Mouse (Mus musculus) erythroblast, embryonic 14.5 days (primary cell): ENCODE measurements around the gene 1700001O22Rik. TPM values are rescaled to one million over a fixed set of nuclear protein-coding genes. Genes with fewer than 3 reads are reported as not detected.

Source experiments
- H3K27me3 ChIP-seq: 2 replicates; pipeline ENCODE4 v1.6.1; 2012; ENCODE audit warnings: inconsistent platforms; ENCODE audit not compliant: control insufficient read depth
- H3K36me3 ChIP-seq: 2 replicates; pipeline ENCODE4 v1.6.1; 2012; ENCODE audit warnings: mild to moderate bottlenecking, inconsistent platforms; ENCODE audit not compliant: control insufficient read depth
- H3K4me1 ChIP-seq: 2 replicates; pipeline ENCODE4 v1.6.1; 2012; ENCODE audit warnings: inconsistent platforms; ENCODE audit not compliant: control insufficient read depth
- H3K4me3 ChIP-seq: replicated peaks from 2 replicates; pipeline ENCODE3; 2012; ENCODE audit warnings: moderate library complexity, mild to moderate bottlenecking, inconsistent platforms
- H3K9me3 ChIP-seq: 2 replicates; pipeline ENCODE4 v1.6.1; 2012; ENCODE audit warnings: low read length, inconsistent platforms, mixed read lengths; ENCODE audit not compliant: control insufficient read depth
- GATA1 ChIP-seq: IDR thresholded peaks from 2 replicates; pipeline ENCODE4 v1.6.1; 2012; ENCODE audit warnings: low read length, inconsistent platforms, mixed read lengths
- TAL1 ChIP-seq: IDR thresholded peaks from 3 replicates; pipeline ENCODE4 v1.6.1; 2012; ENCODE audit warnings: low read length, inconsistent platforms, mixed read lengths
- polyA plus RNA-seq: library from polyadenylated mRNA; stranded (reverse); fragments of >175 nt; gene quantifications from 2 replicates; pipeline ENCODE4 v1.2.3, GENCODE M21; 2012

1700001O22Rik gene
- polyA plus RNA-seq, result not detected in 2 replicates

DNA sequence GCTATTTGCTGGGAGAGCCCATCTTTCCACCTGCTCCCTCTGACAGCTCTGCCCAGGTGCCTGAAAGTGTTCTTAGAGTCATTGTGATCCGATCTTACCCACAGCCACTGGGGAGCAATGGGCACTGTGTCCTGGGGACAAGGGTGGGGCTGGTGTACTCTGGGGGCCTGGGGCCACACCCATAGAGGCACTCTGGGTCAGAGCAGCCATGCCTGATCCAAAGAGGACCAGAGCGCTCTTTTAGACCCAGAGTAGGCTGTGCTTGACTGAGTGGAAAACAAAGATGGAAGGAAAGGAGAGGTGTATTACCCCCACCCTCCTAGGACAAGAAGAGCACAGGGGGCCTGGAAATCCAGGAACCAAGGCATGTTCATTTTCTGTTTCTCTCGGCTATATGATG is at the start of gene 1700001O22Rik:
1700001O22Rik (minus strand) TSS at position 58 of the 400 bp plus-strand sequence.
- TF ChIP-seq GATA1, result no peak
- TF ChIP-seq TAL1, result no peak
- Histone ChIP-seq H3K4me1 (peaks cover 21% of the 10 kb centered on the region), H3K27me3 (peaks cover 82% of the 10 kb centered on the region), H3K9me3 (peaks cover 9% of the 10 kb centered on the region; the same call in 1 of the 2 replicates), H3K4me3 (no peak within 1 kb of the TSS), H3K36me3 (no peaks in the 10 kb centered on the region)

DNA sequence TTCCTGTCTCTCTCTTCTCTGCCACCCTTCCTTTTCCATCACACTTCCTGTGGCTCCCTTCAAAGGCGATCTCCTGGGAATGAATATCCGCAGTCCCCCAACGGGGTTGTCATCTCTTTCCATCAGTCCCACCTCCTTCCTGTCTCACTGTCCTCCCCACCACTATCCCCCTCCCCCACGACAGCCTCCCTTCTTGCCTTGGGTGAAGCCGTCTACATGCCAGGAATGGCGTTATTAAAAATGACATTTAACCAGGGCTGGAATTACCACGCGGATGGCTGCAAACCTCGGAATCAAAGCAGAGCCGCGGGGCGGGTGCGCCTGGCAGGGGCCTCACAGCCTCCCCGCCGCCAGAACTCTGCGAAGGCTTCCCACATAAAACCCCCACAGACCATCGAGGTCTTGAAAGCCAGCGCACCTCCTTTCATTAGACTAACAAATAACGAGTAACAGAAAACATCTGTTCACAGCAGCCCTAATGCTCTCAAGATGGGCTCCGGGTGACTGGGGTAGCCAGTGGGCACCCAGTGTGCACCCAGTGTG is 49.4 kb upstream of the 1700001O22Rik start:
- Histone ChIP-seq H3K4me3 (no peak overlapping the region), H3K4me1 (no peaks in the 10 kb centered on the region), H3K9me3 (no peaks in the 10 kb centered on the region), H3K36me3 (no peaks in the 10 kb centered on the region), H3K27me3 (peaks cover 16% of the 10 kb centered on the region)
- TF ChIP-seq TAL1 (no peak), GATA1 (no peak)

DNA sequence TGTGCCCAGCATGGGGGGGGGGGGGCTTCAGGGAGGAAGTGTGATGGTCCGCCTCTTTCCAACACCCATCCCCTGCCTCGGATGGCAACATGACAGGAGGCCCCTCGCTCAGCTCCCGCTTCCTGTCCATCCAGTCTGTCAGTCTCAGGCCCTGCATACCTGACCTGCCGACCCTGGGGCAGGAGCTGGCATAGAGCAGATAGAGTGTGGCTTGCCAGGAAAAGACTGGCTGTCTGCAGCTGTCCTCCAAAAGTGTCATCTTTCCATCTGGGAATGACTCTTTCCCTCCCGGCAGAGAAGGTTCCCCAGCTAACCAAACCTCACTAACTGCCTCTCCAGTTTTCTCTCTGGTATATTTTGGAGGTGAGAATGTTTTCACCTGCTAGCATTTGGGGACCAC is 47.1 kb upstream of the 1700001O22Rik start:
- H3K36me3 ChIP-seq, result no peaks in the 10 kb centered on the region
- TF ChIP-seq TAL1, result no peak
- TF ChIP-seq GATA1, result no peak
- H3K27me3 ChIP-seq, result peaks cover 39% of the 10 kb centered on the region
- no peaks in the 10 kb centered on the region for H3K9me3 ChIP-seq
- no peaks in the 10 kb centered on the region for H3K4me1 ChIP-seq
- H3K4me3 ChIP-seq, result no peak overlapping the region

DNA sequence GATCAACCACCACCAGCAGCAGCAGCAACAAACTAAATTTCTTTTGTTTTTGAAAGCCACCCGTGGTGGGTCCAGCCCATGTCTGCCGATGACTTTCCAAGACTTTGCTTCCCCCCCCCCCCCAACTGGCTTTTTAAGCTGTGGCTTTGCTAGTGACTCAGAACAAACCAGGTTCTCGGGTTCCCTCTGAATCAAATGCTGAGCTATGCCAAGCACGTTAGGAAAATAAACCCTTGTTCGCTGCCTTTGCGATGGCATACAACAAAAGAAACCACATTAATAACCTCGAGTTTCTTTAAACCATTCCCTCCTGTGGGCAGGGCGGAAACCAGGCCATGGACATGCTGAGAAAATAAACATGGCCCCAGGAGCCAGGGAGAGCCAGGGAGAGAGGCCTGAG is 44.7 kb upstream of the 1700001O22Rik start:
- H3K4me3 ChIP-seq, result no peak overlapping the region

DNA sequence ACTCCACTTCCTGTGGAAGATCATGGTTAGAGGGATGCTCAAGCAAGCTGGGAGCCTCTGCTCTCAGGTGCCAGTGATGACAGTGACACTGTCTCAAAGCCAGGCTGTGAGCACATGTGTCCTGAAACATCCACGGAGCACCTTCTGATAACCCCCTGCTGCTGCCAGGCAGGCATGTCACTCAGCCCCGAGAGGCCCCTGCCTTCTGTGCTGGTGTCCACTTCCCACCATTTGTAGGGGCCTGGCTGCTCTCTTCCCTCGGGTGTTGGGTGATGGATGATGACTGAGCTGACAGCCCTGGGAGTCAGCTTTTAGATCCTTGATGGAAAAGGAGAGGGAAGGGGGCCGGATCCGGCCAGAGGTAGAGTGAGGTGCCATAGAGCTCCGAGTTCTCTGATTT is 43.3 kb upstream of the 1700001O22Rik start:
- Histone ChIP-seq H3K27me3 (peaks cover 66% of the 10 kb centered on the region), H3K36me3 (no peaks in the 10 kb centered on the region), H3K4me3 (no peak overlapping the region), H3K9me3 (no peaks in the 10 kb centered on the region), H3K4me1 (no peaks in the 10 kb centered on the region)
- TF ChIP-seq GATA1, result no peak
- no peak for TF ChIP-seq TAL1

More for the DNA sequence above, 44.7 kb upstream of the 1700001O22Rik start:
- Histone ChIP-seq H3K27me3 (peaks cover 62% of the 10 kb centered on the region), H3K4me1 (no peaks in the 10 kb centered on the region), H3K36me3 (no peaks in the 10 kb centered on the region), H3K9me3 (no peaks in the 10 kb centered on the region)
- TF ChIP-seq GATA1, result no peak
- no peak for TF ChIP-seq TAL1

DNA sequence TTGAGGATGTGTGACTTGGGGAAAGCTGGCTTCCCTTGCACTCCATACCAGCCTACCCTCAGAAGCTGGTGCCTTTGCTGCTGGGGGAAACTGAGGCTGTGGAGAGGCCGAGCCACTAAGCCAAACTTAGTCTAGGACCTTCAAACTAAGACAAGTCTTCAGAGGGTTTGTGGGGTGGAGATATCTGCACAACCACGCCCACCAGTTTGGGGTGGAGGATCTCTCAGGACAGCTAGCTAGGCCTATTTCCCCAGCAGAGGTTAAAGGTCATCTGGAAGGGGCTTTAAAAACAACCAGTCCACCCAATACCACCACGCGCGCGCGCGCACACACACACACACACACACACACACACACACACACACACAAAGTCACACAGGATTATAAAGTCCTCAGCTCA is 42.8 kb upstream of the 1700001O22Rik start:
- no peaks in the 10 kb centered on the region for H3K4me1 ChIP-seq
- no peaks in the 10 kb centered on the region for H3K9me3 ChIP-seq
- H3K27me3 ChIP-seq, result peaks cover 70% of the 10 kb centered on the region
- H3K4me3 ChIP-seq, result no peak overlapping the region
- TF ChIP-seq TAL1, result no peak
- no peak for TF ChIP-seq GATA1
- H3K36me3 ChIP-seq, result no peaks in the 10 kb centered on the region

DNA sequence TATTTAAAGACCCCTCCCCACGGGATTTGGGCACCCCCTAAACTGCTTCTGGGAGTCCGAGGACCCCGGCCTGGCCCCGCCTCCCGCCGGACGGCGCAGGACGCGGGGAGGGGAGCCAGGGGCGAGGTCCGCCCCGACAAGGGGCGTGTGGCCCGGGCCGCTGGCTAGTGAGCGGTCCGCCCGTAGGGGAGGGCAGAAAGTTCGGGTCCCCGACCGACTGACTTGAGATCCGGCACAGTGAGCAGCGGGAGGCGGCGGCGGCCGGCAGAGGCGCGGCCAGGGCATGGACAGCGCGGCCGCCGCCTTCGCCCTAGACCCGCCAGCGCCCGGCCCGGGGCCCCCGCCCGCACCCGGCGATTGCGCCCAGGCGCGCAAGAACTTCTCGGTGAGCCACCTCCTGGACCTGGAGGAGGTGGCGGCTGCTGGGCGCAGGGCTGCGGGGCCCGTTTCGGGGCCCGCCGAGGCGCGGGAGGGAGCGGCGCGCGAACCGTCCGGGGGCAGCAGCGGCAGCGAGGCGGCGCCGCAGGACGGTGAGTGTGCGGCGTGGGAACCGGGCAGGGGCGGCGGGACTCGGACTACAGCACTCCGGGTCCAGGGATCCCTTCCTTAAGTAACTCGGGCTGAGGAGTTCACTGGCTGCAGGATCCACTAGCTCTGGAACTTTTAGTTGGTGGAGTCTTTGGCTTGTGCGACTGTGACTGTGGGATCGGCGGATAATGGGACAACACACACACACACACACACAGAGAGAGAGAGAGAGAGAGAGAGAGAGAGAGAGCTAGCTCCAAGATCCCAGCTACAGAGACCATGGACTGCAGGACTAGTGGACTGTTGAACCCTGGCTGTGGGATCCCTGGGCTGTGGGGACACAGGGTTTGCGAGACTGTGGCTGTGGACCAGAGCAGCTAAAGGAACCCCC is 42.0 kb upstream of the 1700001O22Rik start:
- H3K9me3 ChIP-seq, result no peaks in the 10 kb centered on the region
- H3K27me3 ChIP-seq, result peaks cover 70% of the 10 kb centered on the region
- H3K36me3 ChIP-seq, result no peaks in the 10 kb centered on the region
- no peaks in the 10 kb centered on the region for H3K4me1 ChIP-seq
- TF ChIP-seq TAL1 (no peak), GATA1 (no peak)
- no peak overlapping the region for H3K4me3 ChIP-seq

DNA sequence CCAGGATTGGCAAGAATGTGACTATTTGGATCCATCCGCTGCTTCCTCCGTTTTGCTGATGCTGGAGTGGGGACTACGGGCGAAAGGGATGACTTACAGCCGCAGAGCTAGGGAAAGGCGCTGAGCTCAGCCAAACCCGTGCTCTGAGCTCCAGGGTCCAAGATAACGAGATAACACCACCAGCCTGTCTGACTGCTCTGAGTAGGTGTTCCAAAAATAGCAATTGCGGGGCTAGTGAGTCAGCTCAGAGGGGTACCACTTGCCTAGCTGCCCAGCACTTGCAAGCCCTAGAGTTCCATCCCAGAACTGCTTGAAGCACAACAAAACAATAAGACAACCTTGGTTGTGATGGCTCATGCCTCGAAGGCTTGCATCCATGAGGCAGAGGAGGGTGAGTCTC is 39.2 kb upstream of the 1700001O22Rik start:
- H3K27me3 ChIP-seq, result peaks cover 72% of the 10 kb centered on the region
- no peaks in the 10 kb centered on the region for H3K36me3 ChIP-seq
- no peaks in the 10 kb centered on the region for H3K9me3 ChIP-seq

DNA sequence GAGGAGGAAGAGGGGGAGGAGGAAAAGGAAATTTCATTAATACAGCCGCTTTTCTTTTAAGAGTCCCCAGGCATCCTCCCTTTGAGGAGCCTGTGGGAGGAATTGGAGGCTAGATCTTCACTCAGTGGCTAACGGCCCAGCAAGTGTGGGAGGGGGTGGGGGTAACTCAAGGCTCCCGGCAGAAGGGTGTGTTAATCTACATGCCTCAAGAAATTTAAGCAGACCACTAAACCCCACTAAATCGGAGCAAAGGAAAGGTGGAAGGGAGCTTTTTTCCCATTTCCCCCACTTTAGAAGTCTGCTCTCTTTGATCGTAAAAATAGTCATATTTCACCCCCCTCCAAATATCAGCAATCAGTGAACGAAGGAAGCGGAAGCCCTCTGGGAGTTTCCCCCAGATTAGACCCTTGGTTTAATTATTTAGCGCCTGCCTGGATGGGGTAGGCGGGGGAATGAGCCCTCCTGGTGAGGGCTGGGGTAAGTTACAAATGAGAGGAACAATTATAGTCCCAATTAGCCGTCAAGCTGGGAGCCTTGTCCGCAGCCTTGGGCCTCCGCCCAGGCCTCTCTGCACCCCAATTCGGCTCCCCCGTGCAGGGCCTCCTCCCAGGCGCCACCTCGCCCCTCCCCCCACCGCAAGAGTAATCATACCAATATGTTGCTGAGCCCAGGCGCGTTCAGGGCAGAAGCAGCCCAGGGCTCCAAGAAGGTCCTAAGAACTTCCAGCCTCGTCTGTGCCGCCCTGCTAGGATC is 33.0 kb upstream of the 1700001O22Rik start:
- Histone ChIP-seq H3K9me3 (no peaks in the 10 kb centered on the region), H3K27me3 (peaks cover 21% of the 10 kb centered on the region), H3K4me1 (peaks cover 22% of the 10 kb centered on the region), H3K36me3 (no peaks in the 10 kb centered on the region), H3K4me3 (peak overlapping the region; percentile 33)
- TF ChIP-seq GATA1 (no peak), TAL1 (no peak)

More for the DNA sequence above, 39.2 kb upstream of the 1700001O22Rik start:
- Histone ChIP-seq H3K4me1 (no peaks in the 10 kb centered on the region), H3K4me3 (no peak overlapping the region)
- TF ChIP-seq TAL1 (no peak), GATA1 (no peak)
